ENCODE assay signal across 11 mouse cellular contexts in the genomic region with DNA sequence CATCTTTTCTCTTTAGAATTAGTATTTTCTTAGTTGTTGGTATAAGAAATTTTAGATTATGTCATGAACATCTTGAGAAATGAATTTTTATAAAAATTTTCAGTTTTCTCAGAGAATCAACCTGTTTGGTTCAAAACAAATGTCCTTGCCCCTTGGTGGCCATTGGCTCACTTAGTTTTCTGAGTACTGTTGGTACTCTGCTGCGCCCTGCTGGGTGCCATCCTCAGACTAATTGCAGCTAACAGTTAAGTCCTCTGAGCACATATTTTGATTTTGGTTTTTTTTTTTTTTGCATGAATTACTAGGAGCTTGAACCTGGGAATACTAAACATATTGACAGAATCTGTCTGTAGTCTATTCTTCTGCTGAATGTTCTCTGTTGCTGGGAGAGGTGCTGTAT. TPM values are rescaled to one million over a fixed set of nuclear protein-coding genes. Genes with fewer than 3 reads are reported as not detected.
DNase-seq lines count a peak whose midpoint lies in the region; ATAC-seq and TF ChIP-seq lines count a peak whose summit lies in the region.
"Had no signal": no experiment of that assay in that cellular context is flagged by ENCODE, and none has a peak within 500 bp of the region (broad histone marks: within the 10 kb centered on the region; RNA-seq: fewer than 3 reads in every experiment).

No protein-coding gene starts in this region.

- H3K4me3 ChIP-seq in heart, adult 2 months = no peak overlapping the region
- H3K4me3 ChIP-seq in lung, adult 2 months (replicated peaks; ENCODE audit: extremely low read depth, low read depth, low read length) = no peak overlapping the region
- H3K4me3 ChIP-seq in MEL (ENCODE audit: control insufficient read depth in 1 of 2, insufficient read depth in 1 of 2, low read depth in 2 of 2, low read length in 2 of 2) = no peak overlapping the region
- no peak overlapping the region for H3K4me3 ChIP-seq in liver, postnatal 0 days (ENCODE audit: low read depth, low read length)
- H3K4me3 ChIP-seq in midbrain, embryonic 14.5 days (replicated peaks; ENCODE audit: low read depth, low read length) = no peak overlapping the region
- H3K4me3 ChIP-seq: lung, embryonic 15.5 days had no signal

- DNase-seq in heart, adult 2 months = no peak
- no peak for DNase-seq in heart, adult 9 months (ENCODE audit: low spot score in 2 of 2)
- no peak for DNase-seq in lung, adult 2 months
- DNase-seq in lung, postnatal 25 days (ENCODE audit: low spot score) = no peak
- no peak for DNase-seq in MEL (ENCODE audit: low read depth, low spot score)
- DNase-seq in liver, postnatal 0 days = no peak
- DNase-seq in midbrain, embryonic 14.5 days = no peak
- DNase-seq in cerebellum, postnatal 4 days (ENCODE audit: low spot score in 2 of 2) = no peak
- DNase-seq: gastrocnemius, postnatal 10 days had no signal

- peak; percentile 60 for TF ChIP-seq CTCF in heart, adult 2 months (IDR thresholded peaks at IDR 0.05)
- TF ChIP-seq CTCF in lung, adult 2 months (IDR thresholded peaks at IDR 0.05; ENCODE audit: insufficient read depth, low read length) = 0 out of 2 replicates have a peak, but pooled peaks have one; percentile 17
- peak in 2 of 3 experiments; percentile 31 to 47; a peak in 4 of 6 replicates for TF ChIP-seq CTCF in MEL (IDR thresholded peaks at IDR 0.05 in 2 of 3, conservative IDR thresholded peaks at IDR 0.05 in 1 of 3; ENCODE audit: control insufficient read depth in 1 of 3, insufficient read depth in 1 of 3, low read depth in 2 of 3, low read length in 3 of 3, poor library complexity in 1 of 3, severe bottlenecking in 1 of 3)
- peak; percentile 52 for TF ChIP-seq CTCF in liver, postnatal 0 days (IDR thresholded peaks at IDR 0.05; ENCODE audit: low read depth)

- TF ChIP-seq POLR2A in heart, adult 2 months (IDR thresholded peaks at IDR 0.05; ENCODE audit: insufficient read depth, low read depth, low read length) = no peak
- no peak for TF ChIP-seq POLR2A in lung, adult 2 months (IDR thresholded peaks at IDR 0.05; ENCODE audit: borderline replicate concordance, extremely low read depth, low read depth, low read length)
- TF ChIP-seq POLR2A in MEL (IDR thresholded peaks at IDR 0.05; ENCODE audit: control insufficient read depth in 1 of 2, insufficient read depth in 1 of 2, low read depth in 1 of 2, low read length in 2 of 2, poor library complexity in 1 of 2) = no peak

- no peak for ATAC-seq in liver, postnatal 0 days
- ATAC-seq in midbrain, embryonic 14.5 days (ENCODE audit: low FRiP score, low TSS enrichment) = no peak
- ATAC-seq: intestine, embryonic 16.5 days had no signal

- no peak overlapping the region for H3K4me2 ChIP-seq in liver, postnatal 0 days (ENCODE audit: low read depth, low read length)
- H3K4me2 ChIP-seq in midbrain, embryonic 14.5 days (ENCODE audit: low read length) = no peak overlapping the region
- H3K4me2 ChIP-seq: lung, embryonic 15.5 days had no signal

- no peak overlapping the region for H3K9ac ChIP-seq in heart, adult 2 months (ENCODE audit: low read depth, low read length)
- no peak overlapping the region for H3K9ac ChIP-seq in MEL (ENCODE audit: control insufficient read depth, low read depth, low read length, poor library complexity, severe bottlenecking)
- H3K9ac ChIP-seq in liver, postnatal 0 days (replicated peaks) = no peak overlapping the region
- no peak overlapping the region for H3K9ac ChIP-seq in midbrain, embryonic 14.5 days (replicated peaks; ENCODE audit: low read length)
- H3K9ac ChIP-seq: lung, embryonic 15.5 days had no signal

- peaks cover 2% of the 10 kb centered on the region; the same call in 1 of the 2 replicates for H3K4me1 ChIP-seq in heart, adult 2 months (ENCODE audit: control insufficient read depth, insufficient read depth, low read length)
- no peaks in the 10 kb centered on the region; the same call in 1 of the 2 replicates for H3K4me1 ChIP-seq in lung, adult 2 months (ENCODE audit: control insufficient read depth, insufficient read depth, low read length)
- H3K4me1 ChIP-seq in MEL (ENCODE audit: control insufficient read depth in 1 of 2, insufficient read depth in 2 of 2, low read length in 2 of 2) = peaks cover 12 to 15% of the 10 kb centered on the region in 2 experiments
- 0 out of 2 replicates have a peak, but pooled peaks cover 4% of the 10 kb centered on the region for H3K4me1 ChIP-seq in liver, postnatal 0 days (ENCODE audit: insufficient read depth)
- H3K4me1 ChIP-seq in midbrain, embryonic 14.5 days (ENCODE audit: control insufficient read depth, insufficient read depth, low read length) = no peaks in the 10 kb centered on the region
- H3K4me1 ChIP-seq: lung, embryonic 15.5 days had no signal

- H3K27me3 ChIP-seq in heart, adult 2 months (ENCODE audit: control insufficient read depth, insufficient read depth, low read length) = no peaks in the 10 kb centered on the region
- no peaks in the 10 kb centered on the region for H3K27me3 ChIP-seq in MEL (ENCODE audit: control insufficient read depth in 1 of 2, insufficient read depth in 2 of 2, low read length in 2 of 2)
- H3K27me3 ChIP-seq in liver, postnatal 0 days (ENCODE audit: insufficient read depth, low read length) = no peaks in the 10 kb centered on the region
- no peaks in the 10 kb centered on the region for H3K27me3 ChIP-seq in midbrain, embryonic 14.5 days (ENCODE audit: control insufficient read depth, insufficient read depth, low read length)
- H3K27me3 ChIP-seq: lung, embryonic 15.5 days had no signal

- H3K27ac ChIP-seq in heart, adult 2 months = no peak overlapping the region
- no peak overlapping the region for H3K27ac ChIP-seq in MEL (ENCODE audit: control insufficient read depth, low read depth, low read length)
- H3K27ac ChIP-seq in liver, postnatal 0 days (ENCODE audit: low read depth) = no peak overlapping the region
- no peak overlapping the region for H3K27ac ChIP-seq in midbrain, embryonic 14.5 days (replicated peaks; ENCODE audit: low read depth, low read length)
- H3K27ac ChIP-seq: lung, embryonic 15.5 days had no signal

- 100% methylated on average over 1 of the region's 1 CpGs for WGBS in heart, adult 2 months
- 89% methylated on average over 1 of the region's 1 CpGs for WGBS in lung, adult 2 months
- WGBS in liver, postnatal 0 days (ENCODE audit: insufficient replicate concordance) = 76% methylated on average over 1 of the region's 1 CpGs
- 100% methylated on average over 1 of the region's 1 CpGs for WGBS in midbrain, embryonic 14.5 days

- intact Hi-C loops in heart, adult 2 months (cut with DNase I) = no loop called here

- no peaks in the 10 kb centered on the region for H3K79me2 ChIP-seq in heart, adult 2 months (replicated peaks; ENCODE audit: control insufficient read depth, insufficient read depth, low read length)
- peaks cover 20% of the 10 kb centered on the region; the same call in 1 of the 2 replicates for H3K79me2 ChIP-seq in MEL (ENCODE audit: control insufficient read depth, insufficient read depth, low read length, poor library complexity)

- H3K9me3 ChIP-seq in MEL (replicated peaks; ENCODE audit: insufficient read depth, low read length) = no peaks in the 10 kb centered on the region
- H3K9me3 ChIP-seq in liver, postnatal 0 days (ENCODE audit: low read length) = no peaks in the 10 kb centered on the region
- no peaks in the 10 kb centered on the region for H3K9me3 ChIP-seq in midbrain, embryonic 14.5 days (ENCODE audit: control insufficient read depth, low read length)
- H3K9me3 ChIP-seq: lung, embryonic 15.5 days had no signal

- peaks cover 4% of the 10 kb centered on the region for H3K36me3 ChIP-seq in heart, adult 2 months (ENCODE audit: control insufficient read depth, insufficient read depth, low read length)
- peaks cover 14 to 24% of the 10 kb centered on the region in 2 experiments for H3K36me3 ChIP-seq in MEL (ENCODE audit: control insufficient read depth in 1 of 2, insufficient read depth in 2 of 2, low read length in 2 of 2)
- peaks cover 12% of the 10 kb centered on the region; the same call in 1 of the 2 replicates for H3K36me3 ChIP-seq in liver, postnatal 0 days (replicated peaks; ENCODE audit: insufficient read depth, low read length)
- peaks cover 7% of the 10 kb centered on the region for H3K36me3 ChIP-seq in midbrain, embryonic 14.5 days (ENCODE audit: control insufficient read depth, insufficient read depth, low read length)

- TF ChIP-seq RAD21 in MEL (IDR thresholded peaks at IDR 0.05; ENCODE audit: low read depth, low read length) = peak; percentile 44

- TF ChIP-seq EP300 in heart, adult 2 months (IDR thresholded peaks at IDR 0.05; ENCODE audit: insufficient read depth, low read depth, low read length) = no peak
- no peak for TF ChIP-seq EP300 in MEL (IDR thresholded peaks at IDR 0.05; ENCODE audit: low read depth in 1 of 2, low read length in 2 of 2)
- TF ChIP-seq EP300 in liver, postnatal 0 days (IDR thresholded peaks at IDR 0.05; ENCODE audit: low read depth) = no peak

TF ChIP-seq in MEL, 35 proteins besides CTCF, POLR2A, EP300 and RAD21:
- TF ChIP-seq SMC3 (IDR thresholded peaks at IDR 0.05; ENCODE audit: low read depth, low read length) (peak; percentile 50), ZC3H11A (IDR thresholded peaks at IDR 0.05; ENCODE audit: low read depth, low read length) (0 out of 2 replicates have a peak, but pooled peaks have one; percentile 13), NRF1 (IDR thresholded peaks at IDR 0.05; ENCODE audit: insufficient read depth, low read depth, low read length, poor library complexity, severe bottlenecking) (no peak), ZNF384 (IDR thresholded peaks at IDR 0.05; ENCODE audit: low read depth, low read length) (peak; percentile 21; the same call in 1 of the 2 replicates)
TF ChIP-seq in MEL: peak in this region for 3.

RNA-seq across cellular contexts. Expression of a gene that starts 38.9 kb away (rescaled TPM):
- total RNA-seq in heart, adult 2 months (2021) = 10 to 100 TPM; 34.5 to 35.4 TPM
- 12.4 and 26.1 TPM in 2 replicates for polyA plus RNA-seq in heart, adult 2 months (2012; rRNA removed)
- polyA plus RNA-seq in lung, adult 2 months (2012; rRNA removed) = 4.9 and 6.9 TPM in 2 replicates
- total RNA-seq in MEL (2012; rRNA removed) = 71.3 and 81.9 TPM in 2 replicates
- polyA plus RNA-seq in MEL (2012; ENCODE audit: insufficient read depth in 1 of 2, insufficient read length in 2 of 2, low read depth in 1 of 2, low replicate concordance in 2 of 2, missing spikeins in 1 of 2) = 10 to 100 TPM in 1 of 2 experiments, not detected in 1; 75.9 TPM
- polyA plus RNA-seq in liver, postnatal 0 days (2015; fragmentation: Nextera tagmentation; extraction: Ambion mirVana) = 32.6 and 36.5 TPM in 2 replicates
- polyA plus RNA-seq in midbrain, embryonic 14.5 days (2014; fragmentation: Nextera tagmentation; extraction: Ambion mirVana) = 134 and 163 TPM in 2 replicates

RNA-seq across cellular contexts. Expression of a gene that starts 39.2 kb away (rescaled TPM):
- 10 to 100 TPM; 25.4 to 26.1 TPM for total RNA-seq in heart, adult 2 months (2021)
- polyA plus RNA-seq in heart, adult 2 months (2012; rRNA removed) = 12.3 and 34.2 TPM in 2 replicates
- polyA plus RNA-seq in lung, adult 2 months (2012; rRNA removed) = 10.4 and 18.5 TPM in 2 replicates
- total RNA-seq in MEL (2012; rRNA removed) = 33.4 and 37.0 TPM in 2 replicates
- polyA plus RNA-seq in MEL (2012; ENCODE audit: insufficient read depth in 1 of 2, insufficient read length in 2 of 2, low read depth in 1 of 2, low replicate concordance in 2 of 2, missing spikeins in 1 of 2) = 10 to 100 TPM in 1 of 2 experiments, not detected in 1; 55.6 TPM
- polyA plus RNA-seq in liver, postnatal 0 days (2015; fragmentation: Nextera tagmentation; extraction: Ambion mirVana) = 13.5 and 13.7 TPM in 2 replicates
- polyA plus RNA-seq in midbrain, embryonic 14.5 days (2014; fragmentation: Nextera tagmentation; extraction: Ambion mirVana) = 59.9 and 76.7 TPM in 2 replicates
